Mouse (Mus musculus) urinary bladder, adult 18-20 months (tissue): ENCODE data around the gene Tln2.

ENCODE experiments used
- DNase-seq, 2 experiments: peaks; one replicate each; pipeline ENCODE4 v3.0.0; 2022; ENCODE audit warnings: low spot score in 2 of 2, mixed read lengths in 2 of 2

Gene Tln2

GRCm38 (mm10) chr9:67477445-67477844 is 82.1 kb downstream of the Tln2 start:
- DNase-seq, result no peak

GRCm38 (mm10) chr9:67476184-67476583 is 83.3 kb downstream of the Tln2 start:
- DNase-seq, result no peak

GRCm38 (mm10) chr9:67463440-67464122 is 95.9 kb downstream of the Tln2 start:
- DNase-seq, result no peak

- DNase-seq, result no peak
These were observed 118.0 kb downstream of the Tln2 start for GRCm38 (mm10) chr9:67441484-67441883.

- DNase-seq, result no peak
These were observed 122.0 kb downstream of the Tln2 start for GRCm38 (mm10) chr9:67437511-67437910.

- peak in 1 of 2 experiments; percentile 4 for DNase-seq
These were observed 124.0 kb downstream of the Tln2 start for GRCm38 (mm10) chr9:67435333-67436154.

GRCm38 (mm10) chr9:67429199-67429892 is 130.2 kb downstream of the Tln2 start:
- no peak for DNase-seq

- DNase-seq, result no peak
These were observed 131.0 kb downstream of the Tln2 start for GRCm38 (mm10) chr9:67428306-67429047.

GRCm38 (mm10) chr9:67426304-67426703 is 133.2 kb downstream of the Tln2 start:
- DNase-seq, result no peak

- no peak for DNase-seq
These were observed 135.4 kb downstream of the Tln2 start for GRCm38 (mm10) chr9:67424110-67424509.

GRCm38 (mm10) chr9:67418092-67418491 is 141.4 kb downstream of the Tln2 start:
- DNase-seq, result no peak

- no peak for DNase-seq
These were observed 148.8 kb downstream of the Tln2 start for GRCm38 (mm10) chr9:67410667-67411066.

- DNase-seq, result no peak
These were observed 154.8 kb downstream of the Tln2 start for GRCm38 (mm10) chr9:67404736-67405135.

GRCm38 (mm10) chr9:67399563-67399962 is 159.9 kb downstream of the Tln2 start:
- DNase-seq, result no peak

- no peak for DNase-seq
These were observed 161.7 kb downstream of the Tln2 start for GRCm38 (mm10) chr9:67397756-67398155.

GRCm38 (mm10) chr9:67396446-67396845 is 163.1 kb downstream of the Tln2 start:
- DNase-seq, result no peak

GRCm38 (mm10) chr9:67384028-67384590 is 175.4 kb downstream of the Tln2 start:
- DNase-seq, result no peak

- peak in 1 of 2 experiments; percentile 1 for DNase-seq
These were observed 179.4 kb downstream of the Tln2 start for GRCm38 (mm10) chr9:67380095-67380494.

GRCm38 (mm10) chr9:67378772-67379171 is 180.7 kb downstream of the Tln2 start:
- no peak for DNase-seq

- no peak for DNase-seq
These were observed 191.4 kb downstream of the Tln2 start for GRCm38 (mm10) chr9:67368078-67368477.

- no peak for DNase-seq
These were observed 197.0 kb downstream of the Tln2 start for GRCm38 (mm10) chr9:67362511-67362910.
